Mouse (Mus musculus) brown adipose tissue, adult 24 weeks (tissue): ENCODE measurements around the gene Cox17. TPM values are rescaled to one million over a fixed set of nuclear protein-coding genes. Genes with fewer than 3 reads are reported as not detected.

Experiments used
- H3K27ac ChIP-seq: fragments of 200-500 bp; replicated peaks from 2 replicates; pipeline ENCODE4 v1.5.1; 2012; ENCODE audit warnings: low read depth, mild to moderate bottlenecking, low read length
- H3K4me1 ChIP-seq: fragments of 200-500 bp; 2 replicates; pipeline ENCODE4 v1.6.1; 2012; ENCODE audit warnings: low read length, mixed read lengths; ENCODE audit not compliant: control insufficient read depth, insufficient read depth, insufficient read length
- H3K4me3 ChIP-seq: fragments of 200-500 bp; 2 replicates; pipeline ENCODE4 v1.5.1; 2012; ENCODE audit warnings: low read depth, mild to moderate bottlenecking, low read length, moderate library complexity; ENCODE audit not compliant: insufficient read depth
- polyA plus RNA-seq: library from polyadenylated mRNA; stranded (reverse); fragments of >200 nt; gene quantifications from 2 replicates; pipeline ENCODE4 v1.2.4, GENCODE M21; 2012; ENCODE audit not compliant: missing spikeins, insufficient read depth, insufficient read length

Cox17 gene
- 1,266 and 1,331 TPM in 2 replicates for polyA plus RNA-seq

DNA sequence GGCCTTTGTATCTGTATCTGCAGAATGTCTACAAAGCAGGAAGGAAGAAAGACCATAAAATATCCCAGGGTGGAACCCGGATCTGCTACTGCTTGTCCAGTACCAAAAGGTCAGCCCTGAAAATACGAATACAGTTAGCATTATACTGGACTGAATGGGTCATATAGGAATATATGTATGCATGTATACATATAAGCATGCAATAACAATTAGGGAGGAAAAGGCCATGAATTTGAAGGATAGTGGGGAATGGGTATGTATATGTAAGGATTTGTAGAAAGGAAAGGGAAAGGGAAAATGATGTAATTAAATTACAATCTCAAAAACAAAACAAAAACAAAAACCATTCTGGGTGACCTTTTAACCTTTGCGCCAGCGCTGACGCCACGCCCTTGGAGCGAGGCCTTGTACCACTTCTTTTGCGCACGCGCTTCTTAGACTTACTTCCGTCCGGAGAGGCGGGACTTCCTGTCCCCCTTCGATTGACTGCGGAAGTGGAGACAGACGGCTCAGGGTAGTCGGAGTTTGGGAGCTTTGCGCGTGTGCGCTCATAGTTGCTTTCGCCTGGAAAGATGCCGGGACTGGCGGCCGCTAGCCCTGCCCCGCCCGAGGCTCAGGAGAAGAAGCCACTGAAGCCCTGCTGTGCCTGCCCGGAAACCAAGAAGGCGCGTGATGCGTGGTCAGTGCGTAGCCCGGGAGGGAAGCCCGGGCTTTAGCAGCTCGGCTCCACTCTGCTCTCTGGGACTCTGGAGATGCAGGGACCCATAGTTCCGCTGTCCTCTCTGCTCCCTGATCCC is at the start of gene Cox17, which contains the start of gene Gm21987:
TSS of gene Cox17 (plus strand) at position 463 of the 797 bp plus-strand sequence.
TSS of gene Gm21987 (plus strand) at position 512 of the 797 bp plus-strand sequence.
- Histone ChIP-seq H3K27ac (peak within 1 kb of the TSS; percentile 96), H3K4me1 (peaks cover 4% of the 10 kb centered on the region; the same call in 1 of the 2 replicates), H3K4me3 (peak within 1 kb of the TSS; percentile 98)

DNA sequence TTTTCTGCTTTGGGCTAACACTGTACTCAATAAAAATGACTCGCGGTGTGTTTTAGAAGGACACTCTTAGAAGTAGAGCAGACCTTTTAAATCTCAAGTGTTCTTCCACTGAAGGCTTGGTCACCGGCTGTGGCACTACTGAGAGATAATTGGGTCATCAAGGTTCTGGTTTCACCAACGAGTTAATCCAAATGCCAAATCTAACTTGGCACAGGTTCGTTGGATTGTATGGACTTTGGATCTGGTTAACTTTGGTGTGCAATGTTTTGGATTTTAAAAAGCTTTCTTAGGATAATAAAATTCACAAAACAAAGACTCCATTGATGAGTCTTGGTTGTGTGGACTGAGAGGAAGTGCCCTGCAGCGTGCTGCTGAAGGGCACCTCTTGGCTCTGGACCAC is 48.4 kb upstream of the Cox17 start:
- no peaks in the 10 kb centered on the region for H3K4me1 ChIP-seq
- no peak overlapping the region for H3K4me3 ChIP-seq
- H3K27ac ChIP-seq: no peak overlapping the region

DNA sequence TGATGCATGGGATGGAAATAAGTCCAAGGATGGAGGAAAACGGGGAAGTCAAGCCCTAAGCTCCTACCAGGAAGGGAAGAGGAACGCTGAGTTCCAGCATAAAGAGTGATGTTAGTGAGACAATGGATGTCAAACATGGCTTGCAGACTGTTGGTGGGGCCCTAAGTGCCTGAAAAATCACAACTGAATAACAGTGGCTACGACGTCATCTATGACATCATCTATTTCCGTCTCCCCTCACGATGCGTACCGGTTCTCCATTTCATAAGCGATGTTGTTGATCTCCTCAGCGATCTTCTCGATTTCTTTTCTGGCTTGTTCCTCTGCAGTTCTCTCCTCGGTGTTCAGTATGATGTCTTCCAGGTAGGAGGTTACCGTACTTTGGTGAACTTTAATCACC is 44.4 kb upstream of the Cox17 start:
- Histone ChIP-seq H3K27ac (no peak overlapping the region), H3K4me1 (peaks cover 7% of the 10 kb centered on the region; the same call in 1 of the 2 replicates), H3K4me3 (no peak overlapping the region)

DNA sequence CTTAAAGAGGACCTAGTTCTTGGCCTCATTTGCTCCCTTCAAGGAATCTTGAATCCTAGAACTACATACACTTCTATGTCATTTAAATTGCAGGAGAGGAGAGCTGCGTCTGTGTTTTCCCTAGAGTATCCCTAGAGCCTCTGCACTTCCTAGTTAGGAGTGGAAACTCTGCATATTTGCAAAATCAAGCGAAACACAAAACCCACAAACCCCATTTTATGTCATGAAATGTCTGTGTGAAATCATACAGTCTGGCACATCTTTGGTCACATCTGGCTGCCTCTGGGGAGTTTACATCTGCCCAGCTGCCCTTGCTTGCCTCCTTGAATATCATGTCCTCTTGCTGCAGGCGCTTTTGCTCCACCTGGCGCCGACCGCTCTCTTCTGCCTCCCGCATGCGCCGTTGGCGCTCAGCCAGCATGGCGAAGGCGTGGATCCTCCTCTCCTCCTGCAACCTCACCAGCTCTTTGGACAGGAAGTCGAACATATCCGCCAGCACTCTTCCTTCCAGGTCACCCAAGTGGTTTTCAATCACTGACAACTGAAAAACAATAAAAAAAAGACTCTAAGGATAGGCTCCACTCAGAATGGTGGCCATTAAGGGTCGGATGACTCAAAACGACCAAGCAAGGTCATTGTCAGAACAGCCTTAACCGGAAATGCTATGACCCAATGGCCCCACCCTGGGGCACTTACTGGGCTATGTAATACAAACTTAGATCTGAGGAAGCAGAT is 42.2 kb upstream of the Cox17 start:
- Histone ChIP-seq H3K4me3 (peak overlapping the region; percentile 0; the same call in 1 of the 2 replicates), H3K4me1 (peaks cover 7% of the 10 kb centered on the region; the same call in 1 of the 2 replicates), H3K27ac (no peak overlapping the region)

DNA sequence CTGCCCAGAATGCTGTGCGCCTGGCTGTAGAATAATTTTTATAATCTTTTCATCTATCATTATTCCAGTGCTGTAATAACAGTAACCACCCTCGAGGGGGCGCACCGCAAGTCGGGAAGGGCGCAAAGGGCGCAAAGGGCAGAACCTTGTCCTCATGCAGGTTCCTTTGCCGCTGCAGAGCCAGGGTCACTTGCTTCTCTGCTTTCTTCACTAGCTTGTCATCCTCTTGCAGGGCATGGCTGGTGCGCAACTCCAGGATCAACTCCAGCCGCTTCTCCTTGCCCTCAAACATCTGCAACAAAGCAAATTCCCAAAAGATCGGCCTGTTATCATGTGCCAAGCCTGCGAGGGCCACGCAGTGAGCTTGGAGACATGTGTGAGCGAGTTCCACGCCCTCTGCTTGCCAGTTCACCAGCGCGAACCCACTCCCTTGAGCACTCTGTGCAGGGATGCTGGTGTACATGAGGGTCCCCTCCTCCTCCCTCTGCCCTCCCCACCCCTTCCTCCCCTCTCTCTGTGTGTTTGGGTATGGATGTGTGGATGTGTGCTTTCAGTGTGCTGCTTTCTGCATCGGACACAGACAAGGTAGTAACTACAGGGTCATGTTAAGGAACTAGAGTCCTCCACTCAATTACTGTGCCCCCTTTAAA is 40.1 kb upstream of the Cox17 start:
- H3K4me3 ChIP-seq: no peak overlapping the region
- H3K27ac ChIP-seq: no peak overlapping the region
- peaks cover 7% of the 10 kb centered on the region; the same call in 1 of the 2 replicates for H3K4me1 ChIP-seq

DNA sequence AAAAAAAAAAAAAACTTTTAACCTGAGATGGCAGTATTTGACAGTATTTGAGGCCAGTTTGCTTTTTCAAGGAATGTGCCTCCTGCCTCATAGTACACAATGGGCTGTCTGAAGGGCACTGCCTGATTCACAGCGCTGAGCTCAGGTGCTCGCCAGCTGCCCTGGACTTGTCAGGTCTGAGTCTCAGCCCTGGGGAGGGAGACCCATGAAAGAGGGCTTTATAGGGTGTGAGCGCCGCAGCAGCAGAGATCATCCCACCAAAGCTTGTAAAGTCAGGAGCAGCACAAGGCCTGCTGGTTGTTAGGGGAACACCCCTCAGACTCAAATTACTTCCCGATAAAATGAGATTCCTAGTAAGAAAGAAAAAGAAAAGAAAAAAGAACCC is 39.6 kb upstream of the Cox17 start:
- Histone ChIP-seq H3K4me3 (no peak overlapping the region), H3K27ac (no peak overlapping the region), H3K4me1 (peaks cover 7% of the 10 kb centered on the region; the same call in 1 of the 2 replicates)

DNA sequence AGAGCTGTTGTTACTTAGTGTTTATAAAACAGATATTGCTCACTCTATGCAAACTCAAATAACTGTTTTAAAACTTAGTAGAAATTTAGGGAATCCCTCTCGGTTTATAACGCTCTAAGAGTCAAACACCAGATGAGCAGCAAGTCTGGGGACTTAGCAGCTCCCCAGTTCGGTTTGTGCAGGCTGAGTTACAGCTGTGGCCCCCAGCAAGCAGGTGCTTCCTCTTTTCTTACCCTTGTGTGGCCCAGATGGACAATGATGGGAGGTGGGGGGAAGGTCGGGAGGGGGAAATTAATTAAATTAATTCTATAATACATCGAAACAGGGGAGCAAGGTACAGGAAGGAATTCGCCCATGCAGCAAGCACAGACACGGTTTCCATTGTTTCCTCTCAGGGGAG is 39.1 kb upstream of the Cox17 start:
- Histone ChIP-seq H3K4me1 (peaks cover 7% of the 10 kb centered on the region; the same call in 1 of the 2 replicates), H3K4me3 (no peak overlapping the region), H3K27ac (no peak overlapping the region)

DNA sequence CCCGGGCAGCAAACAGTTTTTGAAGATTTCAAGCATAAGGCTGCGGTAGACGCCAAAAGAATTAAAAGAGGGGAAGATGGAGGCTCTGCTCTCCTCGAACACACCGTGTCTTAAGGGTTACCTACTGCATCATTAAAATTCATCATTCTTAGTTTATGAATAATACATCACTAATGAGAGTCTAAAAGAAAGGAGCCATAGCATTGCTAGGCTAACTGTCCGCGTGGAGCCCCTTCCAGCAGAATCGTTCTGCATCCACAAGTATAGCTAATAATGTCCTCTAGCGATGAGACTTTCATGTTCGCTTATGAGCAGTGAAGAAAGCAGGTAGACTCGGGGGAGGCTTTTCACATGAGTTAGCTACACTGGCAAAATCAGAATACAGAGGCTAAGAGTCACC is 38.6 kb upstream of the Cox17 start:
- Histone ChIP-seq H3K4me1 (peaks cover 7% of the 10 kb centered on the region; the same call in 1 of the 2 replicates), H3K4me3 (no peak overlapping the region), H3K27ac (no peak overlapping the region)

DNA sequence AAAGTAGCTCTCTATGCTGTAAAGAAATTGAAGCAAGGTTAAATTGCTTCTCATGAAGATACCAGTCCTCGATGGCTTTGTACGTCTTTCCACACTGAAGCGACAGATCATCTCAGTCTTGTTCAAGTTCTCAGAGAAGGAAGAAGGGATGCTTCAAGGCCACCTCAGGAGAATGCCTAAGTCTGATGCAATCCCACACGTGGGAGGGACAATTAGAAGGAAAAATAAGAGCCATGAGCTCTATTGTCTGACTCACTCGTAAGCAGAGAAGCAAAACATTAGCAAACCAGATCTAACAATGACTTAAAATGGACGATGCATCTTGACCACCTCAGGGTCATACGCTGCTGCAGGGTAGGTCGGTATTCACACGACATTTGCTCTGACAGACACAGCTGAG is 28.3 kb upstream of the Cox17 start:
- H3K4me3 ChIP-seq: no peak overlapping the region
- no peak overlapping the region for H3K27ac ChIP-seq
- H3K4me1 ChIP-seq: no peaks in the 10 kb centered on the region

DNA sequence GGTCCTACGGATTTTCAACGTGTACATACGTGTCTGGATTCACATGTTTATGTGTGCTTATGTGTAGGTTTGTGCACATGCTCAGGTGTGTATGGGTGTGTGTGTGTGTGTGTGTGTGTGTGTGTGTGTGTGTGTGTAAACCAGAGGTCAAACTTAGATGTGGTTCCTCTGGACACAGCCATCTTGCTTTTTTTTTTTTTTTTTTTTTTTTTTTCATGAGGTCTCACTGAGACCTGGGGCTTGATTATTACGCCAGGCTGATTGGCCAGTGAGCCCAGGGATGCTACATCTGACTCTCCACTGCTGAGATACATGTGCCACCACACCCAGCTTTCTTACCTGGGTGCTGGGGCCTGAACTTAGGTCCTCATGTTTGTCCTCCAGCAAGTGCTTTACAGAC is 27.7 kb upstream of the Cox17 start:
- H3K4me3 ChIP-seq: no peak overlapping the region
- no peak overlapping the region for H3K27ac ChIP-seq
- H3K4me1 ChIP-seq: no peaks in the 10 kb centered on the region

DNA sequence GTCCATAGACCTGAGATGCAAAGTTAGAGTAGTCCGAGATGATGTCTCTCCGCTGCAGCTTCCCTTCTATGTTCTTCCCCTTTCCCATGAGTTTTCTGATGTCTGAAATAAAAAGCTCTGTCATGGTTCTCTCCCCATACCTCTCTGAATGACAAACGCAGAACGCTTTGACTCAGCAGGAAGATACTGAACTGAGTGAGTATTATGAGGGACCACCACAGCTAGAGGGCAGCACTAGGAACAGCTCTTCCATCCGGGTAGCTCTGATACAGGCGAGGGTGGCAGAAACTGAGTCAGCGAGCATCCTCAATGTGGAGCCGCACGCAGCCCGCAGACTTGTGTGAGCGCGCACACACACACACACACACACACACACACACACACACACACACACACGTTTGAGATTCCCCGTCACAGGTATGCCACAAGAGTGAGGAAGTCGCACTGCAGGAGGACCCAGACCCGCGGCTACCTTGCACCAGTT is 25.3 kb upstream of the Cox17 start:
- Histone ChIP-seq H3K27ac (no peak overlapping the region), H3K4me3 (no peak overlapping the region), H3K4me1 (no peaks in the 10 kb centered on the region)

DNA sequence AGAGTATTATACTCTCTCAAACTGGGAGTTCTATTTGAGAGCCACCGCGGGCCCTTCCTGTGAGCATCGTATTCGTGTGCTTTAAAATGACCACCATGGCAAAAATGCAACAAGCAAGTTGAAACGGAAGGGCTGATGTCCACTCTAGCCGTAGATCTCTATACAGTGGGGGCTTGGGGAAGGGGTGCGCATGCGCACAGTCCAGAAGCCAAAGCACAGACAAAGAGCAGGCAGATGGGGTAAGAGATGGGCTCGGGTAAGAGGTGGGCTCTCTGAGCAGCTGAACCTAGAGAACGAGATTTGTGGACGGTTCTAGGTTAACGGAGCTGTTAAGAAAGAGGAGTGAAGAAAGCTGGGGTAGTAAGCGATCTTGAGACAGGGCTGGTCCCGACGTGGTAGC is 22.5 kb upstream of the Cox17 start:
- H3K4me1 ChIP-seq: no peaks in the 10 kb centered on the region
- no peak overlapping the region for H3K4me3 ChIP-seq
- H3K27ac ChIP-seq: no peak overlapping the region

DNA sequence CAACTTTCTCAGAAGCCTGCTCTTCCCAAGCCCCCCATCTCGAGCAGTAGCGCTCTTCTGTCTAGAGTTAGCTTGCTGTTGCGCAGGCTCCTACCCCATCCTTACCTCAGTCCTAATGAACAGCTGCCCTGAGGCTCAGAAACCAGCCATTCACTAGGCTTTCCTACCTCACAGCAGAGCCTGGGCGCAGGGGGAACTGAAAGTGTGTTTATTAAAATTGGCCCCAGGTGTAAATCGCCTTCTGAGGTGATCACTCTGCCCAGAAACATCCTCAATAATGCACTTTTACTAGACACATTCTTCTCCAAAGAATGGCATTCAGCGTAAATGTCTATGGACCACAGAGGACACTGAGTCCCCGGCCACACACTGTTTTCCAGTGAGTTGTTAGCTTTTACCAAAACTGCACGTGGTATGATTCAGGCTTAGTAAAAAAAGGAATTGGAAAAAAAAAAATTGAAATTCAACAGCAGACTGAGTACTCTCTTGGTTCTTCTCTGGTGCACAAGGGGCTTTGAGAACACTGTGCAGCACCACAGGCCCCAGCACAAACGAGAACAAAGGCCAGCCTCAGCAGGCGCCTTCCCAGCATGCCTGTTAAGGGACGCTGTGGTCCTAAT is 19.9 kb upstream of the Cox17 start:
- Histone ChIP-seq H3K27ac (no peak overlapping the region), H3K4me3 (no peak overlapping the region), H3K4me1 (no peaks in the 10 kb centered on the region)

DNA sequence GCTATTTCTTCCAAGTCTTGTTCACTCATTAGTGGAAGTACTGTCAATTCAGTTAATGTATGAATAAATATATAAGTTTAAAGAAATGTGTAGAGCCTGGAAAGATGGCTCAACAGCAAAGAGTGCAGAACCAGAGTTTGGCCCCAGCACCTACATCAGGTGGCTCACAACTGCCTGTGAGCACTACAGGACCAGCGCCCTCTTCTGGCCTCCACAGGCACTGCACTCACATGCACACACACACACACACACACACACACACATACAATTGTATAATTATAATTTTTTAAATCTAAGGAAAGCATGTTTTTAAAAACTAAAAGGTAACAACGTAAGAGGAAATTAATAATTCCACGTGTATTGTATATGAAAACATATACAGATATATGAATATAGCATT is 17.5 kb upstream of the Cox17 start:
- Histone ChIP-seq H3K27ac (no peak overlapping the region), H3K4me3 (no peak overlapping the region), H3K4me1 (no peaks in the 10 kb centered on the region)

DNA sequence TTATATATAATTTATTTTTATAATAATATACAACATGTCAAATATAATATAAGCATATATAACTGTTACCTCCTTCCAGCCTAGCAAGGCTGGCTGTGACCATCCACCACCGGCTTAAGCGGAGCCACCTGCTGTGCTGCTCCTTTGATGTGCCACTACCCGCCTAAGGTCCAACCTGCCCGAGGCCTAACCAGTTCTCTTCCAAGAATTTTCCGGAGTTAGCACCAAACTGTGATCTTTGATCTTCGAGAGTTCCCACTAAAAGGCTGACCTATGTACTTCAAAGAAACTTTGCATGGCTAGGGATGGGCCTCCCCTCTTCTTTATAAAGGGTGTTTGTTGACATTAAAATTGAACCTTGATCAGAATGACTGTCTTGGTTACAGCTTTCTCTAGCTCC is 12.4 kb upstream of the Cox17 start:
- Histone ChIP-seq H3K4me1 (no peaks in the 10 kb centered on the region), H3K4me3 (no peak overlapping the region), H3K27ac (no peak overlapping the region)
